Mouse (Mus musculus): ENCODE data around the gene Dusp7.

The Dusp7 gene

GRCm38 (mm10) chr9:106368112-106368717 lies at the start of gene Dusp7:
Gene Dusp7 (plus strand): TSS chr9:106368632.
- peak; percentile 84 for DNase-seq (ENCODE audit: low read depth)

DNA sequence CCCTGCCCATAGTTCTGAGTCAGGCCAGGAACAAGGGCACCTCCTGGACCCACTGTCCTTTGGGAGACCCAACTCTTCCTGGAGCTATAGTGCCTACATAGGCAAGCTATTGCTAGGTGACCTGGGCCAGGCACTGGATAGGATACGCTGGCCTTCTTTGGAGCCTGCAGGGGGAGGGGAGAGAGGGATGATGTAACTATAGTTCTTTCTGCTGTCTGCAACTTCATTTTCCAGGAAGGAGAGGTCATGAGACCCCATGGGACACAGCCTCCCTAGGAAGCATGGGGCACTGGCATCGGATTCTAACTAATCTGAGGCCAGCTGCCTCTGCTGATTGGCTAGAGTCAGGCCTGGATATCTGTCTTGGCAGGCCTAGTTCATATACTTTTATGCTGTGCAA lies 49.3 kb upstream of the Dusp7 start:
- DNase-seq (ENCODE audit: low read depth): no peak

DNA sequence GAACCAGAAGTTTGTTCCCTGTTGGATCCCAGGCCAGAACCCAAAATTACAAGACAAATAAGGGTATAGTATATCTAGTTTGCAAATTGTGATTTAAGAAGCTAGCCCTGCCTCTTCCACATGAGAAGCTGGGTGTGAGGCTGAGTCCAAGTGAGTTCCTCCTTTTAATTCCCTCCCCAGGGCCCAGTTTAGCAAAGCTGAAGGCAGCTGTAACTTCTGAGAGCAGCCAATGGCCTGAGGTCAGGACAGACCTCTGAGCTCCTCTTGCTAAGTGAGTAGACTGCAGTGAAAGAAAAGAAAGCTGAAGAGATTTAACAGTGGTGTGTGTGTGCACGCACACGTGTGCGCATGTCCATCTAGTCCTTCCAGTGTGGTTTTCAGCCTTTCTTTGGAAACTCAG lies 45.9 kb upstream of the Dusp7 start:
- no peak for DNase-seq (ENCODE audit: low read depth)

- DNase-seq (ENCODE audit: low read depth): no peak
These were observed 42.2 kb upstream of the Dusp7 start for GRCm38 (mm10) chr9:106326241-106326640.

DNA sequence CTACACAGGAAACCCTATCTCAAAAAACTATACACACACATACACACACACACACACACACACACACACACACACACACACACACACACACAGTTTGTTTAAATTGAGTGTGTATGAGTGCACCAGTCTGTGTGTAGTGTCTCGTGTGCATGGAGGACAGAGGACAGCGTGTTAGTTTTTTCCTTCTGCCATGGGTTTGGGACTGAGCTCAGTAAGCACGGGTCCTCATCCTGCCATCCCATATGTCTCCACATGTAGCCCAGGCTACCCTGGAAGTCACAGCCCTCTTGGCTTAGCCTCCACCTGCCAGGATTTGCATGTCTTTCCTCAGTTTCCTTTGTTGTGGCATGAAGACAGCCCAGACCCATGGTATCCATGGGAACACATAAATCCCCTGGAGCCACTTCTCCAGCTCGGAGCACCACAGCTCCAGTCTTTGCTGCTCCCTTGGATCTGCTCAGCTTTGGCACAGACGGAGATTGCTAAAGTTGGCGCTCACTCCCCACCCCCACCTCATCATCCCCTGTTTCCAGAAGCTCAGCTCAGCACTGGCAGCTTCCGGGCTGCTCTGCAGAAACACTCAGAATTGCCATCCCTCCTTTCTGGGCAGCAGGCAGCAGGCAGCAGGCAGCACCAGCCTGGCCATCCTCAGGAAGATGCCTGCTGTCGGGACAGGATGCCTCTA lies 41.2 kb upstream of the Dusp7 start:
- DNase-seq (ENCODE audit: low read depth): no peak

DNA sequence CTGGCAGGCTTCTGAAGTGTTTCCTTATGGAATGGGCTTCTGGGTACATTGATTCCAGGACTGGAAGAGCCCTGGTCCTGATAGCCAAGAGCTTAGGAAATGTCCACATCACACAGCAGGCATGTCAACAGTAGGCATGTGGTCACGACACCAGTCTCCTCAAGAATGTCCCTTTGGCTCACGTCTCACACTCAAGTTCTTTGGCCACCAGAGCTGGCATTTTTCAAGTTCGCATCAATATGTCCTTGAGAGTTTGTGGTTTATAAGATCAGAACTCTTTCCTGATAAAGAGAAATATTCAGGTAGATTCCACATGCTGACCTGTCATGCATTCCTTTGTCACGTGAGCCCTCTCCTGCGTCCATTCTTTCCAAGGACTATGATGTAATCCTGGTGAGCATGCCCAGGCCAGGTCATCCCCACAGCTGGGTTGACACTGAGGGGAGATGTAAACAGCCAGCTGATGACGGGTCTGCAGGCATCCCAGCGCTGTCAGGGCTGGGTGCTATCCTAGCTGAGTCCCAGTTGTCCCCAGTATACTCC lies 40.3 kb upstream of the Dusp7 start:
- DNase-seq (ENCODE audit: low read depth): no peak

DNA sequence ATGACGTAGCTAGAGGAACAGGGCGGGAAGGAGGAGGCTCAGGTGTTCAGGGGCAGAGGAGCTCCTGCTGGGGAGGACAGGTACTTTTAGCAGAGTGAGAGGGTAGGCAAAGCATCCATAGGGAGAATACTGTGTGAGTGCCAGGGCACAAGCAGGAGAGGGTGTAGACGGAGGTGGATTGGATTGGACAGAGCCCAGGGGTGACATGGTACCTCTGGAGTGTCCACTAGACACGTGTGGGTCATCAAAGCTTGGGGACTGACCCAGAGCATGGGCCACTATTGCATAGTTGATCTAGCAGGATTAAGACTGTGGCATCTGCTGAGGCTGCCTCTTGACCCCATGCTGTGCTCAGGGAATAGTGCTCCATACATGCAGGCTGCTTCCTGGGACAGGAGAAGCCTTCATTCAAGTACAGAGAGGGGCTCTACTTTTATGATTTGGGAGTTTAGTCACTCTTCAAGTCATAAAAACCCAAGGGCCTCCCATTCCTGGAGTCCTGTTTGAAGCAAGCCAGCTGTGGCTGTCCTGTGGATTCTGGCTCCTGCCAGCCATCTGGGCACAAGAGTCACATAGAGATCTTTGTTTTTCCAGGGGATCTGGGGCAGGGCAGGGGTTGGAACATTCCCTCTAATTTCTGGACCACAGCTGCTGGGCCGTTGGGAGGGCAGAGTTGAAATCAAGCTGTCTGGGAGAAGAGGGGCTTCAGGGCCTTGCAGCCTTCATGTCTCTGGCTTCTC lies 39.5 kb upstream of the Dusp7 start:
- no peak for DNase-seq (ENCODE audit: low read depth)

DNA sequence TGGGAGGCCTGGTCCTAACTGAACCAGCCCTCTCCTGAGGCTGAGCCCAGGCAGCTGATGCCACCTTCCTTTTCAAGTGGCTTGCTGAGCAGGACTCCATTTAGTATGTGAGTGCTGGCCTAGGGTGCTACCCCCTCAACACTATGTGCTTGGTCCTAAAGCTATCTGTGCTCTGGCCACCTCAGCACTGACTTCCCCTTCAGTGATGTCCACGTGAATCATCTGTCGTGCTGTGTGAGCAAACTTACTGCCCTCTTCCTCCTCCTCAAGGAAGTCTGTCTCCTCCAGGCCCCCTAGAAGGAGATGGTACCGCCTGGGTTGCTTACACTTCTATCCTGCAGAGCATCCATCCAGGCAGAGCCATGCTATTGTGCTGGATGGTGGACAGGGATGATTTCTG lies 35.7 kb upstream of the Dusp7 start:
- no peak for DNase-seq (ENCODE audit: low read depth)

- DNase-seq (ENCODE audit: low read depth): no peak
These were observed 30.8 kb upstream of the Dusp7 start for GRCm38 (mm10) chr9:106337620-106338019.

DNA sequence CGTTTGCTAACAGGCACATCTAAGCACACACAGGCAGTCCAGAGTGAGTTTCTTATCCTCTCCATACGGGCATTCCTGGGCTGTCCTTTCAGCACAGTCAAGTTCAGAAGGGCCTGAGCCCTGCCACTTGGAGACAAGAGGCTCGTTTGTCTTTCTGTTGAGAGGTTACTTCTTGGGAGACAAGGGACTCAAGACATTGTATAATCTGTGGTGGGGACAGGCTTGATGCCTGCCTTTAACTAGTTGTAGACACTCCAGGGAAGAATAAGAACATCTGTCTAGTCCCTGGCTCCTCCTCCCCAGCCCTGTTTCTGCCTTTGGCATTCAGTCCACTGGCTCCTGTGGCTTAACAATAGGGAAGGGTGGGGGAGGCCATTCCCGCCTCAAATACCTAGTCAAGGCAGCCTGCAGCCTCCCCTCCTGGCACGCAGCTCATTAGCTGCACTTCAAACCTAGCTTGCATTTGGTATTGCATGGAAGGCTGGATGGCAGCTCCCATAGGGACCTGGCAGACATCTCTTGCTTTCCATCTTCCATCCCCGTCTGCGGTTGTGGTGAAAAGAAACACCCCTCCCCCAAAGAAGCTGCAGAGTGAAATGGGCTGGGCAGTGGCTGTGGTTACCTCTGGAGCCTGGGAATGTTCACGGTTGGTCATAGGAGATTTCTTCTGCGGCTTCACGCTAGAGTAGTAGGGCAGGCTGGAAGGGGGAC lies 29.8 kb upstream of the Dusp7 start:
- DNase-seq (ENCODE audit: low read depth): no peak

GRCm38 (mm10) chr9:106339173-106339558 lies 29.3 kb upstream of the Dusp7 start:
- no peak for DNase-seq (ENCODE audit: low read depth)

DNA sequence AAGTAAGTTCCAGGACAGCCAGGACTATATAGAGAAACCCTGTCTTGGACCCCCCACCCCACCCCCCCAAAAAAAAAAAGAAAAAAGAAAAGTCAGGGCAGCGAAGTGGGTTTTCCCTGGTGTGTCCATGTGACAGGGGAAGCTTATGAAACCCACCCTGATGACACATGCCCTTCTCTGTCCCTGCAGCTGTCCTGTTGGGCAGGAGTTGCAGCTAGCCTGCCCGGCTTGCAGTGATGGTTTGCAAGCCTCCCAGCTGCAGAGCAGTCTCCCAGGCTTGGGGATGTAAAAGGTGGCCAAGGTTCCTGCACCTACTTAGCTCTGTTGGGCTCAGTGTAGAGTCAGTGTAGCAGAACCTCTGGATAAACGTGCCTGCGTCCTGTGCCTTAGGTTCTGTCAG lies 28.7 kb upstream of the Dusp7 start:
- DNase-seq (ENCODE audit: low read depth): no peak

DNA sequence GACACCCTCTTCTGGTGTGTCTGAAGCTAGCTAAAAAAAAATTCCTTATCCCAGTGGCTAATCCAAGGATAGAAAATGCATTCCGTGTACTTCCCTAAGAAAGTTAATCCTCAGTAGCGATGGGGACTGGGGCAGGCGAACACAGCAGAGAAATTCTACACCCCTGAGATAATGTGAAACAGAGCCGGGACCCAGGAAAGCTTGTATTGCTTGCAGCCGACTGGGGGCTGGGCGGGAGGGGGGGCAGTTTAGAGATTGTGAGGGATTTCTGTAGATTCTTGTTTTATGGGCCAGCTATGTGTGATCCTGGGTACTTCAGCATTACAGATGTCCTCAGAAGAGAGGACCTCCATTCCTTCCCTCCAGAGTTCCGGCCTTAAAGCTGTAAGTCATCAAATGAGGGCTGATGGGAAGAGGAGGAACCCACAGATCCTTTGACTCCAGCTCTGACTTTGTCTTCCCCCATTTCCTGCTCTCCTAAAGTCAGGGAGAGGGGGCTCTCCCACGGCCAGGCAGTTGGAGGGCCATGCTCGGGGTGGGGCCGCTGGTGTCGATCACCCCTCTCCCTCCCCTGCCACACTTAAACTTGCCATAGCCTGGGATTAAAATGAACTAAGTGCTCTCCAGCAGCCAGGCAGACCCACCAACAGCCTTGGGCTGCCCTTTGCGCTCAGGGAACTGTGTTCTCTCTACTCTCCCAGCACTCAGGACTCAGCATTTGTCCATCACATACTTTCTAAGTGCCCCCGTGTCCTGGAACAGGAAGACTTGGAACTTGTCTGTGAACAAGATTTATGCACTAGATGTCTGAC lies 27.7 kb upstream of the Dusp7 start:
- no peak for DNase-seq (ENCODE audit: low read depth)

GRCm38 (mm10) chr9:106341313-106341686 lies 27.1 kb upstream of the Dusp7 start:
- DNase-seq (ENCODE audit: low read depth): no peak

DNA sequence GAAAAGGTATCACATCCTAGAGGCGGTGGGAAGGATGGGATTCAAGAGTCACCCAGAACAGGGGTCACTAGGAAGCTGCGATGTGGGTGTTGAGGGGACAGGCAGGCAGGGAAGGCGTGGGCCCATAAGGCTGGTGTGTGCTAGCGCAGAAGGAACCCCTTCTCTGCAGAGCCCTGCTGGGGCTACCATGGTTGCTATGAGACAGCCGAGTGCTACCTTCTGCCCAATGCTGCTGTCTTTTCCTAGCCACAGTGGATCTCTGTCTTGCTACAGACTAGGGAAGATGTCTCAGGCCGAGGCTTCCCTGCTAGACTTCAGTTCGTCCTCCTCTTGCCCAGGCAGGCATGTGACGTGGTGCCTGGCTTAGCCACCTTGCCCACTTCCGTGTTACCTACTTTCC lies 25.9 kb upstream of the Dusp7 start:
- DNase-seq (ENCODE audit: low read depth): no peak

DNA sequence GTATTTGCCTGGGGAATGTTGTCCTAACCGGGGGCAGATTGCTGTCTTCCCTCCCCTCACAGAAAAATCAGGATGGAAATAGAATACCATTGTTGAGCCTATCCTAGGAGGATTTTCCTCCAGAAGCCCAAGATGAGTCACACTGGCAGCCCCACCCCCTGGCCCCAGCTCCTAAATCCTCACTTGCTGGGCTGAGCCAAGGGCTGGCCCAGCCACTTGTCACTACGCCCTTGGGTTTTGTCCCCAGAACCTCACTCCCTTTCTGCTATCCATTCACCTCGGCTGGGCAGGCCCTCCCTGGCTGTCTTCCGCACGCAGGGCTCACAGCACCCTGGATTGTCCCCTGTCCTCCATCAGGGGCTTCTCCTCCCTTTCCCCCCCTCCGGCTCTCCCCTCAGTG lies 23.3 kb upstream of the Dusp7 start:
- no peak for DNase-seq (ENCODE audit: low read depth)

- no peak for DNase-seq (ENCODE audit: low read depth)
These were observed 22.8 kb upstream of the Dusp7 start for GRCm38 (mm10) chr9:106345630-106346029.

GRCm38 (mm10) chr9:106348281-106348680 lies 20.2 kb upstream of the Dusp7 start:
- no peak for DNase-seq (ENCODE audit: low read depth)

- DNase-seq (ENCODE audit: low read depth): peak; percentile 54
These were observed 19.4 kb upstream of the Dusp7 start for GRCm38 (mm10) chr9:106349075-106349474.

DNA sequence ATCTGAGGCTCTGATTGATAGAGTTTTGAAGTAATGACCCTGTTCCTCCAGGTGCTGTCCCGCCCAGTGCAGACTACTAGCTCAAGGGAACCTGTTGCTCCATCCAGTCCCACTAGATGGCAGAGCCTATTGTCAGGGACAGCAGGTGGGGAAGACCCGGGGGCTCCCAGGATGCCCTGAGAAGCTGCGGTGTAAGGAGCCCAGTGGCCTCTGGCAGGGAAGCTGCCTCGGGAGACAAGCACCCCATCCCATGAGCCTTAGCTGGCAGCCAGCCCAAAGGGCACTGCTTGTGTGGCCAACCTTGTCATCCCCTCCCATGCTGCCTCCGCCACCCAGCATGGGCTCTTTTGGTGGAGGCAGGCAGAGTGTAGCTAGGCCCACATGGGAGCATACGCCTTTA lies 17.3 kb upstream of the Dusp7 start:
- DNase-seq (ENCODE audit: low read depth): peak; percentile 21

GRCm38 (mm10) chr9:106353779-106354178 lies 14.7 kb upstream of the Dusp7 start:
- DNase-seq (ENCODE audit: low read depth): no peak

DNA sequence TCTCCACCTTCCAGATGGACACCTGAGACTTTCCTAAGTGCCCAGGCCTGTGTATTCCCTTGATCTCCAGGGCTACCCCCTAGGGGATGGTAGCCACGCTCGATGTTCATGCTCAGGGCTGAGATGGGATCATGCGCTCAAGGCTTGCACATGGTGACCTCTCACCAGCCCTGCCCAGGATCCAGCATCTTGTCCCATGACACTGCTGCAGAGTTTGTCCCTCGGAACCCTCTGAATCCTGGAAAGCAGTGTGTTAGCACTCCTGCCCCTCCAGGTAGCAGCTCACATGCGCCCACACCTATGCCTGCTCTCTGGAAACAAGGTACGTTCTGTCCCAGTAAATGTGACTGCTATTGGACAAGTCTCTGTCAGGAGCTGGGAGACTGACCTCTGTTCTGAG lies 13.6 kb upstream of the Dusp7 start:
- no peak for DNase-seq (ENCODE audit: low read depth)

All from induced T-regulatory cell, adult 2 months (primary cell).